Mouse (Mus musculus) kidney, adult 2 months (tissue): ENCODE measurements around the gene Poll. TPM values are rescaled to one million over a fixed set of nuclear protein-coding genes. Genes with fewer than 3 reads are reported as not detected.
A peak's percentile ranks its signal among the peaks of the same experiment; 100 is the strongest.

Experiments
- DNase-seq: peaks from one replicate; pipeline ENCODE4 v3.0.0; 2021
- H3K27ac ChIP-seq: fragments of 200-500 bp; 2 replicates; pipeline ENCODE4 v1.5.1; 2012; ENCODE audit warnings: low read depth, low read length, control low read depth, inconsistent platforms; ENCODE audit not compliant: insufficient read depth
- H3K27me3 ChIP-seq: fragments of 200-500 bp; replicated peaks from 2 replicates; pipeline ENCODE4 v1.6.1; 2012; ENCODE audit warnings: mild to moderate bottlenecking, moderate library complexity, low read length, inconsistent platforms; ENCODE audit not compliant: control insufficient read depth, insufficient read depth
- H3K36me3 ChIP-seq: fragments of 200-500 bp; 2 replicates; pipeline ENCODE4 v1.6.1; 2012; ENCODE audit warnings: mild to moderate bottlenecking, moderate library complexity, low read length, inconsistent platforms; ENCODE audit not compliant: control insufficient read depth, insufficient read depth
- H3K4me1 ChIP-seq: fragments of 200-500 bp; 2 replicates; pipeline ENCODE4 v1.6.1; 2011; ENCODE audit warnings: low read length; ENCODE audit not compliant: control insufficient read depth, insufficient read depth
- H3K4me3 ChIP-seq: fragments of 200-500 bp; 2 replicates; pipeline ENCODE4 v1.5.1; 2011; ENCODE audit warnings: mild to moderate bottlenecking, low read depth, low read length, control low read depth; ENCODE audit not compliant: insufficient read depth
- CTCF ChIP-seq: fragments of 200-500 bp; conservative IDR thresholded peaks from 2 replicates; pipeline ENCODE4 v1.5.1; 2011; ENCODE audit warnings: low read depth, mild to moderate bottlenecking, control low read depth, low read length, moderate library complexity, mixed read lengths; ENCODE audit not compliant: insufficient read depth, insufficient read length
- POLR2A ChIP-seq: fragments of 200-500 bp; IDR thresholded peaks from one replicate; pipeline ENCODE4 v1.6.1; 2011; ENCODE audit warnings: low read depth, low read length, control low read depth
- WGBS: fragments of 180-500 bp; shearing (Covaris S2); methylation state at CpG from one replicate; pipeline ENCODE4 v1.1.7; 2018; 5-methylcytosine and 5-hydroxymethylcytosine counted together
- polyA plus RNA-seq: library from polyadenylated mRNA; depleted of rRNA; stranded (reverse); fragments of >200 nt; gene quantifications from 2 replicates; pipeline ENCODE4 v1.2.3, GENCODE M21; 2012

The Poll gene
- polyA plus RNA-seq, 1 experiment: 12.6 TPM

- 80% methylated on average over 12 of the region's 12 CpGs for WGBS
- Histone ChIP-seq H3K27me3 (no peaks in the 10 kb centered on the region), H3K4me1 (no peaks in the 10 kb centered on the region), H3K27ac (no peak overlapping the region), H3K36me3 (no peaks in the 10 kb centered on the region), H3K4me3 (no peak overlapping the region)
- no peak for DNase-seq
- TF ChIP-seq POLR2A (no peak), CTCF (no peak)
These were observed 18.6 kb upstream of the Poll start for GRCm38 (mm10) chr19:45578976-45579375.

DNA sequence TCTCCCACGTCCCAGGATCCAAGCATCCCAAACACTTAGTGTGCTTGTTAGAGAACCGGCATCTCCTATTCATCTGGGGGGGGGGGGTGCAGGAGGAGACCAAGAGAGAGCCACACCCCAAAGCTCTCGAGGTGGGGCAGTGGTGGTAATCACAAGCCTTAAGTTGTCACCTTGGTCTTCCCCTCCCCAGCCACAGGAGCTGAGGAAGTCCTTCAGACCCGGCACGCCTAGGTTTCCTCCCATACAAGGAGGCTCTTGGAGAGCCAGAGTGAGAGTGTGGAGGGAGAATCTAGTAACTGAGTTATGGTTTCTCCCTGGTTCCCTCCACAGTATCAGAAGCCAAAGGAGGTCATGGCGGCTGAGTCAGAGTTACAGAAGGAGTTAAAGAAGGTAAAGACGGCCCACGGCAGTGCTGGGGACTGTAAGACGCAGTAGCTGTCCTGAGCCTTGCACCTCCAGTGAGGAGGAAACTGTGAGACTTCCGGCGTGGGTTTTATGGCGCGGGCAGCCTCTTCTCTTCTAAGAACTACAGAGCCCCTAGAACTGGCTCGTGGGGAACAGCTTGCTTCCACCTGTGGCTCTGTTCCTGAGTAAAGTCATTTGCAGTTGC lies 16.9 kb upstream of the Poll start:
- Histone ChIP-seq H3K27ac (no peak overlapping the region), H3K4me1 (no peaks in the 10 kb centered on the region), H3K36me3 (no peaks in the 10 kb centered on the region), H3K4me3 (no peak overlapping the region), H3K27me3 (no peaks in the 10 kb centered on the region)
- WGBS: 76% methylated on average over 14 of the region's 14 CpGs
- TF ChIP-seq CTCF (no peak), POLR2A (no peak)
- DNase-seq: no peak

GRCm38 (mm10) chr19:45575632-45576001 lies 15.3 kb upstream of the Poll start:
- TF ChIP-seq CTCF (no peak), POLR2A (no peak)
- Histone ChIP-seq H3K4me1 (no peaks in the 10 kb centered on the region), H3K4me3 (no peak overlapping the region), H3K27ac (no peak overlapping the region), H3K36me3 (no peaks in the 10 kb centered on the region), H3K27me3 (no peaks in the 10 kb centered on the region)
- no peak for DNase-seq
- WGBS: 47% methylated on average over 8 of the region's 8 CpGs

GRCm38 (mm10) chr19:45574941-45575631 lies 14.8 kb upstream of the Poll start:
- 55% methylated on average over 19 of the region's 19 CpGs for WGBS
- TF ChIP-seq CTCF (no peak), POLR2A (no peak)
- H3K36me3 ChIP-seq: no peaks in the 10 kb centered on the region
- H3K4me3 ChIP-seq: no peak overlapping the region
- H3K4me1 ChIP-seq: no peaks in the 10 kb centered on the region
- DNase-seq: peak; percentile 11
- no peak overlapping the region for H3K27ac ChIP-seq
- H3K27me3 ChIP-seq: no peaks in the 10 kb centered on the region

DNA sequence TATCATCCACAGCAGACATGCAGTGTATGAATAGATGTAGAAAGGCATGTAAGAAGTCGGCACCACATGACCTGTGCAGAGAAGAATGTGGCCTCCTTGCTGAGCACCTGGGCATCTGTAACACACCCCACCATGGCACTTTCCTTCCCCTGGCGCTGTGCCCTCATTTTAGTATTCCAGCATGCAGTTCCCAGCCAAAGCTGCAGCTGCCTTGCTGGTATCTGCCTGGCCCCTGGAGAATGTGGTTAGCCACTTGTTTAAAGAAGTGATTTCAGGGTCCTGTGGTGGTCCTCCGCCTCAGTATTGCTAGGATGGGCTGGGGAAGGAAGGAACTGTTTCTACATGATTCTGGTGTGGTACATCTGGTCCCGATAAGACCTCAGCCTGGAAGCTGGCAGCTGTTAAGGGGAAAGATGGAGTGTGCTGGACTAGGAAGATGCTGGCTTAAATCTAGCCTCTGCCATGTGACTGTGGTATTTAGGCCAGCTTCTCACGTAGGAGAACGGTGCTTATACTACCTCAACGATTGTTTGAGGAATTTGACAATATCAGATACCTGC lies 14.1 kb upstream of the Poll start:
- Histone ChIP-seq H3K4me1 (no peaks in the 10 kb centered on the region), H3K27me3 (no peaks in the 10 kb centered on the region), H3K36me3 (no peaks in the 10 kb centered on the region), H3K4me3 (no peak overlapping the region), H3K27ac (no peak overlapping the region)
- DNase-seq: no peak
- TF ChIP-seq CTCF (no peak), POLR2A (no peak)
- WGBS: 77% methylated on average over 7 of the region's 7 CpGs

DNA sequence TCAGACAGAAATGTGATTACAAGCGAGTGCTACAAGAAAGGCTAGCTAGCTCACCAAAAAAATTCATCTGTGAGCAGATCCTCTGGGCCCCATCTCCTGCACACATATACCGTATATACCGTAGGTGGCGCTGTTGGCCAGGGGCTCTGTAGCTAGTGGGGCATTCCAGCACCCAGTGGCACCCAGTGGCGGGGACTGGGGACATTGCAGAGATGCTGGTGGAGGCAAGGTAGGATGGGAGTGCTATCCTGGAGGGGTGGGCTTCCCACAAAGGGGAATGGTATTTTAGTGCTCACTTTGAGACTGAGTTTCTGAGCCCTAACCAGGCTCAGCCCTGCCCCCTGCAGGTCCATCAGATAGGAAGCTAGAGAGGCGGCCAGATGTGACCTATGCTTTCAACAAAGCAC lies 13.5 kb upstream of the Poll start:
- no peak overlapping the region for H3K4me3 ChIP-seq
- 31% methylated on average over 6 of the region's 6 CpGs for WGBS
- H3K27ac ChIP-seq: no peak overlapping the region
- peak; percentile 72 for DNase-seq
- H3K36me3 ChIP-seq: no peaks in the 10 kb centered on the region
- H3K4me1 ChIP-seq: no peaks in the 10 kb centered on the region
- no peaks in the 10 kb centered on the region for H3K27me3 ChIP-seq
- peak; percentile 70 for TF ChIP-seq CTCF
- TF ChIP-seq POLR2A: no peak

GRCm38 (mm10) chr19:45573033-45573432 lies 12.7 kb upstream of the Poll start:
- no peak for DNase-seq
- TF ChIP-seq POLR2A (no peak), CTCF (no peak)
- 82% methylated on average over 6 of the region's 6 CpGs for WGBS
- Histone ChIP-seq H3K27ac (no peak overlapping the region), H3K4me1 (no peaks in the 10 kb centered on the region), H3K36me3 (no peaks in the 10 kb centered on the region), H3K4me3 (no peak overlapping the region), H3K27me3 (no peaks in the 10 kb centered on the region)
